Comparison of ENCODE assay signal across 14 mouse cellular contexts in genomic region chr2:172627353-172628306, GRCm38 (mm10).
"Had no signal": no experiment of that assay in that cellular context is flagged by ENCODE, and none has a peak within 500 bp of the region (broad histone marks: within the 10 kb centered on the region; RNA-seq: fewer than 3 reads in every experiment).

No protein-coding gene starts in this region.

- H3K4me1 ChIP-seq: megakaryocyte, embryonic 14.5 days had no signal

- DNase-seq: kidney, postnatal 36 days; layer of hippocampus, adult 9-11 months; left cerebral cortex, postnatal 4 days; lung, embryonic 14.5 days; lung, postnatal 14 days; right cerebral cortex, postnatal 14 days; thymus, adult 18-20 months; thymus, postnatal 14 days had no signal

- H3K36me3 ChIP-seq: limb, embryonic 15.5 days; liver, embryonic 12.5 days; midbrain, embryonic 12.5 days had no signal

- H3K4me3 ChIP-seq: limb, embryonic 15.5 days; liver, embryonic 12.5 days; megakaryocyte, embryonic 14.5 days; midbrain, embryonic 12.5 days had no signal

- ATAC-seq: liver, embryonic 12.5 days had no signal

- H3K4me2 ChIP-seq: limb, embryonic 15.5 days; liver, embryonic 12.5 days; lung, embryonic 14.5 days; midbrain, embryonic 12.5 days had no signal

- H3K27ac ChIP-seq: kidney, postnatal 0 days; limb, embryonic 15.5 days; liver, embryonic 12.5 days; macrophage; midbrain, embryonic 12.5 days had no signal

- H3K9me3 ChIP-seq: limb, embryonic 15.5 days; liver, embryonic 12.5 days; megakaryocyte, embryonic 14.5 days; midbrain, embryonic 12.5 days had no signal

- H3K9ac ChIP-seq: limb, embryonic 15.5 days; liver, embryonic 12.5 days; lung, embryonic 14.5 days; midbrain, embryonic 12.5 days had no signal
